Mouse (Mus musculus) right cerebral cortex, adult 18-20 months (tissue): ENCODE results near the gene Gabra5.
A peak's percentile ranks its signal among the peaks of the same experiment; 100 is the strongest.

Source experiments
- DNase-seq: peaks from one replicate; pipeline ENCODE4 v3.0.0; 2022; ENCODE audit warnings: mixed read lengths

Gabra5 gene

DNA sequence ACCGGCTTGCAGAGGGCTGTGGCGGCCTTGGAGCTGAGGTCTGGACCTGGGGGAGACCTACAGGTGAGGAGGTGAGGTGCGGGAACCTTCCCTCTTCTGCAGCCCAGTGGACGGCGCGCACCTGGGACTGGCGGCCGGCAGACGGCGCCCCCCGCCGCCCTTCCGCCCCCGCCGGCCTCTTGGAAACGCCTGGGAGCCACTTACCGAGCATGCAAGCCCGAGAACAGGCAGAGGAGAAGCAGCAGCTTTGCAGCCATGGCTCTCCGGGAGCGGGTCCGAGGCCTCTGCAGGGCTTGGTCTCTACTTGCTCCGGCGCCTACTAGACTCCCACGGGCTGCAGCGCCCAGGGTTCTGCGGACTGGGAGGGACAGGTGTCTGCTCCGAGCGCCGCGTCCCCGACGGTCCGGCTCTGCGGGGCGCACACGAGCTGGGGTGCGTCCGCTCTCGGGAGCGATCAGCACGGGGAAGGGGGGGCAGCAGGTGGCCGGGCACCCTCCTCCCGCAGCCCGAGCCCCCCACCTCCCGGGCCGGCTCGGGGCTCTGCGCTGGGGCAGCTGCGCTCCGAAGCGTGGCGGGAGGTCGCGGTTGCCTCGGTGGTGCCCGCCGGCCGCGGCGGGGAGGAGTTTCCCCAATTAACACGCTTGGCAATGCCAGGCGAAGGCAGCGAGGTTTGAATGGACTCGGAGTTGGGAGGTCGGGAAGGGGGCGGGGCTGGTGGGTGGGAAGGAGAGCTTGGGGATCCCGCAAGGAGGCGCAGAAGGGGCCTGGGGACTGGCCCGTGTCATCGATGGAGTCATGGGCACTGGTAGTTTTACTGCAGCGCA, 123.1 kb downstream of the Gabra5 start, which contains the start of gene Gabrg3:
TSS of gene Gabrg3 (minus strand) at position 672 of the 824 bp plus-strand sequence.
- peak; percentile 33 for DNase-seq

DNA sequence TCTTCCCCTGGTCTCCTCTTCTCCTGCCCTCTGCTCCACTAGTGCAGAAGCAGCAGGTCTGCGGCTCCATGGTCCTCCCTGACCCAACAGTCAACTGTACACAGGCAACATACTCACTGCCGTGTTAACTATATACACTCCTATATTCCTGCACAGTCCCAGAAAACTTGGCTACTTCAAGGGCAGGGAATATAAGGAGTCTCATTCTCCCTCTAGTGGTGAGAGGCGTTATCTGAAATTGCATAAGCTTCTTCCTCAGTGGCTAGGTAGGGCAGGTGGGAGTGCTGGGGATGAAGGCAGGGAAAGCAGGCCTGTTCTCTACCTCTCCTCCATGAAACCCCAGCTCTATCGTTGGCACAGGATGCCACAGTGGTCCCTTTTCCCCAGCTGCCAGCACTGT, 125.7 kb downstream of the Gabra5 start:
- DNase-seq, result peak; percentile 62

DNA sequence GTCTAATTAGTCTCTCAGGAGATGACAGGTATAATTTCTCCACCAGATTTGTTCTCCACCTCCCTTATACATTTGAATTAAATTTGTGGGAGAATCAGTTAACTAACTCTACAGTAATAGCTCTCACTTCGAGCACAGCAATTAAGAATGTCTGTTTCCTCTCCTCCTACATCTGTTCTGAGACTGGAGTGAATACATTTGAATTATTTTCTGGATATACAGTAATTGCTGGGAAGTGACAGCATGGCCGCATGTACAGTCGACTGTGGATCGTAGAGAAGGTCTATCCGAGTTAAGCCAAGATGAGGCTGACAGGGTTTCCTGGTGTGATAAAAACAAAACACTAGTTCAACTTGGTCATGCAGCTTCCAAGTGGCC, 143.9 kb downstream of the Gabra5 start:
- DNase-seq, result no peak

DNA sequence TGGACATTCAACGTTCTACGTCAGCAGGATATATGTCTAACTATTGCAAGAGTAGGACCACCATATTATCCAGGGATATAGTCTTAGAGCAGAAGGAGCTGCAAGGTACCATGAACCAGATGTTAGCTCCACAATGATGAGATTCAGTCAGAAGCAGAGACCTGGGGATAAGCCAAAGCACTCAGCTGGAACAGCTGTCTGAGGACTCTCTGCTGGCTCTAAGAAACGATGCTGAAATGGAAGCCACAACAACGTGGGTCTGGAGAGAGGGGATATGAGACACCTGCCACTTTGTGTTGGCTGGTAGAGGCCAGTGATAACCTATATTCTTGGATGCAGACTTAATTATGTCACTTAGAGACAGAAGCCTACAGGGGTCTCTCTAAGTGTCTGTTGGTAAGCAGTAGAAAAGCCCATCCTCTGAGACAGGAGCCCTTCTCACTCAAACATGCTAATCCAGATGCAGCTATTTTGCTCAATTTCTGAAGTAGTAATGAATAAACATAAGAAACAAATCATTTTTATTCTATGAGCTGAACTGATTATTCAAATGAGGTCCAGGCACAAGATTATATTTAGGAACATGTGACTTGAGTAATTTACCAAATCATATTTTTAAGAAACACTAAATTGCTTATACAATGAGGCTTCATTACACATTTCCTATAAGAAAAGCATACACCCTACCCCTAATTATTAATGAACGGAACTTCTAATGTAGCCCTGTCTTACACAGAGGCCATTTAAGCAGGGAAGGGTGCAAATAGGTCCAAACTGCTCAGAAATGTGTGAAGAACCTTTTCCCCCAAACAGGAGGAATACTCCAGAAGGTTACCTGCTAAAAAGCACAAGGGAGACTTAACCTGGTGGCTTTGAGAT, 144.5 kb downstream of the Gabra5 start:
- no peak for DNase-seq

DNA sequence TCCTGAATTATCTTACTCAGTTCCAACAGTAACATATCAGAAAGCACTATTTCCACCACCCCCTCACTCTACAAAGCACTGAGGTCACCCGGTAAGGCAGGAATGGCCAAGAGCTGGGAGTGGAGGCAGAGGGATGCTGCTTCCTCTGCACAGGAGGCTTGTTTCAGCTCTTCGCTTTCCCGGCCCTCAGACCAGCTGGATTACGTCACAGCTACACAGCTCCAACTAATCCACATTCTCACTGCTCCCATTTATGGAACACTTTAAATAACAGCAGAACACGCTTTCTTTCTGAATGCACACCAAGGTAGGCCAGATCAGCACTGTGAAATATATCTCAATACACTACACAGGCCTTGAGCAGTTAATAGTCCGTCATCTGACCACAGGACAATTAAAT, 146.0 kb downstream of the Gabra5 start:
- DNase-seq, result peak; percentile 34

DNA sequence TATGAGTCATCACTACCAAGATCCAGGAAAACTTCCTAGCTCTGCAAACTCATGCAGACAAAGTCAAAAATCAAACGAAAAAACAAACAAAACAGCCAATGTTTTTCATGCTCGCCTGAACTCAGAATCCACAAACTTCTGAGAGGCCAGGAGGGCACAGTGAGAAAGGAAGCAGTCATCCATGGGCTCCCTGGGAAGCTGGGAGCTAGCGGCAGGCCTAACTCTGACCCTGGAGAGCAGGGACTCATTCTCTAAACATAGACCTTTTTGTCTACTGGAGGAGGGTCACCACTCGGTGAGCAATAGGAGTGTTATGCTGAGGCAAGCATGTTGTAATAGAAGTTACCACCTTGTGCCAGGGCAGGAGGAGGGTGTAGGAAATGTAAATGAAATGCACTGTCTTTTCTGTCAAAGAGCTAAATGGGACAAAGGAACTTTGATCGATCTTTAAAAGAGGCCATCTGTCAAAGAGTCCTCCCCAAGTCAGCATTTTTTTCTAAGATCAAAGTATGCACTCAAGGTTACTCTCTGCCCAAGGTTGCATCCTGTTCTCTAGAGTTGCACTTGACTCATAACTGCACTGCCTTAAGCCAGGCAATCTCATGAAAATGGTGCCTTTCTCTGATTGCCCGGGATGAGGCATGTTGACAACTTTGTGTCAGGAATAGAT, 151.9 kb downstream of the Gabra5 start:
- DNase-seq, result no peak
